Mouse (Mus musculus) gastrocnemius, adult 8-10 months (tissue): Measurements from ENCODE around the gene Ankrd65. TPM values are rescaled to one million over a fixed set of nuclear protein-coding genes. Genes with fewer than 3 reads are reported as not detected.

Experiments used
- DNase-seq, 2 experiments: peaks; one replicate each; pipeline ENCODE4 v3.0.0; 2022; ENCODE audit warnings: low spot score in 2 of 2
- microRNA-seq: library from miRNA; unstranded; fragments of <30 nt; microRNA quantifications from one replicate; pipeline ENCODE4 v1.2.0, GENCODE M21; 2022
- total RNA-seq, 4 experiments: library from RNA; stranded (reverse); gene quantifications; 2 replicates each; pipeline ENCODE4 v1.2.4; 2022

The Ankrd65 gene
- total RNA-seq, 4 experiments from 2014 or later, result not detected

- peak; percentile 87 to 88 for DNase-seq
Measured at GRCm38 (mm10) chr4:155846871-155847578, 56.8 kb downstream of the Ankrd65 start, which contains the start of gene Dvl1. Gene Dvl1 (plus strand): TSS chr4:155847402.

- DNase-seq, result peak; percentile 37 to 60
Measured at GRCm38 (mm10) chr4:155847591-155848352, 57.5 kb downstream of the Ankrd65 start.

GRCm38 (mm10) chr4:155848434-155849095 lies 58.3 kb downstream of the Ankrd65 start:
- peak; percentile 60 to 72 for DNase-seq

Small RNAs within 50 kb of the gene (microRNA-seq; reads per million reads assigned to microRNA genes)
- not detected for gene Gm27743

Other genes with a start within 250 kb of the Ankrd65 start
- gene Nadk, start 228.1 kb upstream of the Ankrd65 start, total RNA-seq, result 10 to 100 TPM; 10.8 to 19.0 (median 15.8) TPM
- gene Slc35e2, start 189.0 kb upstream of the Ankrd65 start, total RNA-seq, result 1 to 10 TPM; 2.8 to 3.8 (median 3.4) TPM
- 10 to 100 TPM; 22.7 to 30.1 (median 27.5) TPM for gene Cdk11b, start 165.6 kb upstream of the Ankrd65 start, total RNA-seq
- not detected for gene Gm10563, start 145.0 kb upstream of the Ankrd65 start, total RNA-seq
- 1 to 10 TPM in 2 of 4 experiments, under 1 TPM in 2; 0.70 to 1.6 (median 1.1) TPM for gene Mmp23, start 137.1 kb upstream of the Ankrd65 start, total RNA-seq
- 10 to 100 TPM; 17.8 to 22.6 (median 18.8) TPM for gene Mib2, start 121.2 kb upstream of the Ankrd65 start, total RNA-seq
- gene Fndc10, start 96.1 kb upstream of the Ankrd65 start, total RNA-seq, result 1 to 10 TPM in 3 of 4 experiments, under 1 TPM in 1; 0.70 to 1.5 (median 1.1) TPM
- gene Ssu72, start 85.6 kb upstream of the Ankrd65 start, total RNA-seq, result 10 to 100 TPM; 37.8 to 42.0 (median 38.2) TPM
- gene Tmem240, start 55.6 kb upstream of the Ankrd65 start, total RNA-seq, result under 1 TPM; 0.19 to 0.62 (median 0.37) TPM
- gene Atad3a, start 29.3 kb upstream of the Ankrd65 start, total RNA-seq, result 10 to 100 TPM; 23.8 to 25.1 (median 23.9) TPM
- 1 to 10 TPM; 4.0 to 8.9 (median 6.2) TPM for gene Vwa1, start 15.7 kb upstream of the Ankrd65 start, total RNA-seq
- gene Tmem88b, start 4.6 kb upstream of the Ankrd65 start, total RNA-seq, result under 1 TPM; 0.21 to 0.72 (median 0.31) TPM
- gene Mrpl20, start 12.4 kb downstream of the Ankrd65 start, total RNA-seq, result 10 to 100 TPM; 46.2 to 50.5 (median 47.7) TPM
- 10 to 100 TPM; 11.6 to 19.5 (median 15.0) TPM for gene Ccnl2, start 22.1 kb downstream of the Ankrd65 start, total RNA-seq
- 10 to 100 TPM; 73.1 to 83.9 (median 79.0) TPM for gene Aurkaip1, start 40.8 kb downstream of the Ankrd65 start, total RNA-seq
- 10 to 100 TPM; 16.5 to 34.5 (median 24.9) TPM for gene Mxra8, start 49.2 kb downstream of the Ankrd65 start, total RNA-seq
- 100 to 1,000 TPM; 117 to 124 (median 120) TPM for gene Dvl1, start 57.0 kb downstream of the Ankrd65 start, total RNA-seq
- gene Tas1r3, start 72.9 kb downstream of the Ankrd65 start, total RNA-seq, result under 1 TPM in 2 of 4 experiments, not detected in 2; 0.11 to 0.12 TPM
- 10 to 100 TPM; 11.0 to 18.7 (median 16.1) TPM for gene Cptp, start 79.0 kb downstream of the Ankrd65 start, total RNA-seq
- gene Ints11, start 79.1 kb downstream of the Ankrd65 start, total RNA-seq, result 10 to 100 TPM; 13.0 to 16.8 (median 14.1) TPM
- 10 to 100 TPM; 14.2 to 17.0 (median 14.9) TPM for gene Pusl1, start 101.3 kb downstream of the Ankrd65 start, total RNA-seq
- gene Acap3, start 101.4 kb downstream of the Ankrd65 start, total RNA-seq, result 1 to 10 TPM; 5.6 to 8.3 (median 7.2) TPM
- 10 to 100 TPM; 53.4 to 69.1 (median 58.7) TPM for gene Ube2j2, start 153.4 kb downstream of the Ankrd65 start, total RNA-seq
- 10 to 100 TPM; 14.6 to 22.4 (median 20.8) TPM for gene C1qtnf12, start 171.9 kb downstream of the Ankrd65 start, total RNA-seq
- 1 to 10 TPM in 3 of 4 experiments, under 1 TPM in 1; 0.94 to 1.8 (median 1.6) TPM for gene B3galt6, start 202.2 kb downstream of the Ankrd65 start, total RNA-seq
- gene Sdf4, start 202.4 kb downstream of the Ankrd65 start, total RNA-seq, result 10 to 100 TPM; 68.8 to 85.8 (median 77.5) TPM
- 1 to 10 TPM in 3 of 4 experiments, under 1 TPM in 1; 0.65 to 1.9 (median 1.4) TPM for gene Tnfrsf4, start 223.4 kb downstream of the Ankrd65 start, total RNA-seq
- gene Tnfrsf18, start 235.7 kb downstream of the Ankrd65 start, total RNA-seq, result not detected